Mouse (Mus musculus) heart, postnatal 0 days (tissue): ENCODE measurements around the gene Bend7.

Source experiments
- CTCF ChIP-seq: IDR thresholded peaks from 2 replicates; pipeline ENCODE4 v1.5.1; 2016; ENCODE audit warnings: antibody characterized with exemption, control low read depth, low read depth
- EP300 ChIP-seq: IDR thresholded peaks from 2 replicates; pipeline ENCODE4 v1.6.1; 2016; ENCODE audit warnings: antibody characterized with exemption, low read depth

DNA sequence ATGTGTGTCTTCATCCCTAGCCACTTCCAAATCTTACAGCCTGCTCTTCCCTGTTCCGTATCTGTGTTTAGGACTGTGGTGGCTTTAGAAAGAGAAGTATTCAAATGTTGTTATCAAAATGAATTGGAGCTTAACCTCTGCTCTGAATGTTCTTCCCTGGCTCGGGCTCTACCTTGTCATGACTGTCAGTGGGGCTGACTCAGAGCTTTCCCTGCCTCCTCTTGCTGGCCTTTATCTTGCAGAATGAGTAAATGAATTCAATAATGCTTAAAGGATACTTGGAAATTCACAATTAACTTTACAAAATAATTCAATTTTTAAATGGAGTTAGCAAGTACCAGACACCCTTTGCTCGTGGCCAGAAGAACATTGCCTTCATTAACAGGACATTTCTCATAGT lies 46.4 kb downstream of the Bend7 start:
- TF ChIP-seq CTCF (no peak), EP300 (no peak)
